36 mouse cellular contexts compared by ENCODE assay signal in genomic region chr11:100844121-100844520, GRCm38 (mm10).
"Had no signal": no experiment of that assay in that cellular context is flagged by ENCODE, and none has a peak within 500 bp of the region (broad histone marks: within the 10 kb centered on the region; RNA-seq: fewer than 3 reads in every experiment).

No protein-coding gene starts in this region.

- ATAC-seq: hindbrain, embryonic 16.5 days; hindbrain, postnatal 0 days; inflammation-experienced regulatory T-cells, adult 6 months; intestine, embryonic 15.5 days; intestine, embryonic 16.5 days; intestine, postnatal 0 days had no signal

- H3K4me2 ChIP-seq: heart, embryonic 11.5 days; heart, embryonic 12.5 days; heart, embryonic 13.5 days; heart, embryonic 15.5 days; hindbrain, embryonic 12.5 days; hindbrain, embryonic 13.5 days; hindbrain, embryonic 14.5 days; hindbrain, embryonic 15.5 days; intestine, embryonic 15.5 days; kidney, embryonic 15.5 days had no signal

- H3K9ac ChIP-seq: heart, embryonic 12.5 days; heart, embryonic 13.5 days; heart, embryonic 15.5 days; hindbrain, embryonic 12.5 days; hindbrain, embryonic 13.5 days; hindbrain, embryonic 14.5 days; hindbrain, embryonic 15.5 days; intestine, embryonic 15.5 days; kidney, embryonic 15.5 days had no signal

- H3K4me3 ChIP-seq: heart, embryonic 10.5 days; heart, embryonic 12.5 days; heart, embryonic 13.5 days; heart, embryonic 15.5 days; hindbrain, embryonic 10.5 days; hindbrain, embryonic 12.5 days; hindbrain, embryonic 13.5 days; hindbrain, embryonic 15.5 days; intestine, embryonic 15.5 days; kidney, embryonic 15.5 days; layer of hippocampus, adult 2 months; left cerebral cortex, adult 2 months had no signal

- H3K27ac ChIP-seq: heart, embryonic 10.5 days; heart, embryonic 13.5 days; heart, embryonic 15.5 days; hindbrain, embryonic 10.5 days; hindbrain, embryonic 12.5 days; hindbrain, embryonic 13.5 days; hindbrain, embryonic 14.5 days; hindbrain, embryonic 15.5 days; hindbrain, postnatal 0 days; intestine, embryonic 15.5 days; kidney, embryonic 15.5 days; kidney, postnatal 0 days; layer of hippocampus, adult 2 months; left cerebral cortex, adult 2 months had no signal

- H3K36me3 ChIP-seq: heart, embryonic 15.5 days; hindbrain, embryonic 10.5 days; hindbrain, embryonic 12.5 days; hindbrain, embryonic 13.5 days; hindbrain, embryonic 15.5 days; intestine, embryonic 15.5 days; kidney, embryonic 15.5 days had no signal

- DNase-seq: heart, postnatal 10 days; heart, postnatal 14 days; heart, postnatal 36 days; heart, postnatal 4 days; kidney, adult 11 months; kidney, adult 18-20 months; kidney, adult 2 months; kidney, adult 8-10 months; kidney, adult 9 months; kidney, postnatal 10 days; kidney, postnatal 14 days; kidney, postnatal 25 days; kidney, postnatal 36 days; kidney, postnatal 4 days; layer of hippocampus, adult 9-11 months; layer of hippocampus, postnatal 36 days had no signal

- H3K9me3 ChIP-seq: heart, embryonic 10.5 days; heart, embryonic 12.5 days; heart, embryonic 13.5 days; heart, embryonic 15.5 days; hindbrain, embryonic 10.5 days; hindbrain, embryonic 12.5 days; hindbrain, embryonic 13.5 days; hindbrain, embryonic 15.5 days; intestine, embryonic 15.5 days; kidney, embryonic 15.5 days had no signal

- H3K27me3 ChIP-seq: heart, embryonic 12.5 days; heart, embryonic 13.5 days; heart, embryonic 15.5 days; hindbrain, embryonic 12.5 days; hindbrain, embryonic 13.5 days; hindbrain, embryonic 15.5 days; intestine, embryonic 15.5 days; kidney, embryonic 15.5 days had no signal
